Mouse (Mus musculus): ENCODE data around the gene Ptrh1.

The Ptrh1 gene

DNA sequence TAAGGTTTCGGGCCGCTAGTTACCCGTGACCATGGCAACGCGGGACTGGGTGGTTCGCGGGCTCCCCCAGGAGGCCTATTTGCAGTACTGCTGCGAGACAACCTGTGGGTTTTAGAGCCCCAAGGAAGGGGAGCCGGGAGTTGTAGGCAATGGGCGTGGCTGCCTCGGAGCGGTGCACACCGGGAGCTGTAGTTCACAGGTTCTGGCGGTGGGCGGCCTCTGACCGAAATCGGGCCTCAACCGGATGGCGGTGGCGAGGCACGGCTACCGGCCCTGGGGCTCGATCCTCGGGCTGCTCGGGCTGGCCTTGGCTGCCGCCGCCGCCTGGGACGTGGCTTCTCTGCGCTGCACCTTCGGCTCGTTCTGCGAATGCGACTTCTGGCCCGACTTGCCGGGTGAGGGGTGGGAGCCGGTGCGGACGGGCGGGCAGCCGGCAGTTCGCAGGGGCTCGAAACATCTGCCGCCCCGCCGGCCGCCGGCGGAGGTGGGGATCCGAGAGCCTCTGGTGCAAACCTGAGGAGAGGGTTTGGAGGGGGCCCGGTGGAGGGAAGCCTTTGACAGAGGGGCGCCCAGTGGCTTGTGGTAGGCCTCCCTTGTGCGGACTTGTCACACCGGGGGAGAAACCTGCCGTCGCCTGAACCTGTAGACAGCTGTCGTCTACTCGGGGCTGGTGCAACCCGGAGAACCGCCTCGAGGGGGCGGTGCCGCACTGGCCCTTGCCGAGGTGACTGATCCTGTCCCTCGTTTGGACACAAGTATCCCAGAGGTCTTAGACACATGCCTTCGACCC, 18.3 kb upstream of the Ptrh1 start, which contains the start of gene Tor2a:
Gene Tor2a (plus strand): TSS at position 179 of the 790 bp plus-strand sequence.
- peak; percentile 98 to 99 for DNase-seq

DNA sequence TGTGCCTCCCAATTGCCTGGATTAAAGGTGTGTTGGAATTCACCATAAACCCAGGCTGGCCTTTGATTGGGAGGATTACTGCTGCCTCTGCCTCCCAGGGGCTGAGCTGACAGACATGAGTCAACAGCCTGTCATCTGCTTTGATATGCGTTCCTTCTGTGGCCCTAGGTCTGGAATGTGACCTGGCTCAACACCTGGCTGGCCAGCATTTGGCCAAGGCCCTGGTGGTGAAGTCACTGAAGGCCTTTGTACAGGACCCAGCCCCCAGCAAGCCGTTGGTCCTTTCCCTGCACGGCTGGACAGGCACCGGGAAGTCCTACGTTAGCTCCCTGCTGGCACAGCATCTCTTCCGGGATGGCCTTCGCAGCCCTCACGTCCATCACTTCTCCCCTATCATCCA, 17.1 kb upstream of the Ptrh1 start:
- DNase-seq: peak in 1 of 2 experiments; percentile 74

GRCm38 (mm10) chr2:32759001-32759400, 16.6 kb upstream of the Ptrh1 start:
- no peak for DNase-seq

- DNase-seq: no peak
These were observed 14.2 kb upstream of the Ptrh1 start for GRCm38 (mm10) chr2:32761361-32761760.

GRCm38 (mm10) chr2:32761859-32762258, 13.7 kb upstream of the Ptrh1 start:
- no peak for DNase-seq

GRCm38 (mm10) chr2:32763353-32763752, 12.2 kb upstream of the Ptrh1 start:
- no peak for DNase-seq

- DNase-seq: peak; percentile 40 to 63
These were observed 8.3 kb upstream of the Ptrh1 start for GRCm38 (mm10) chr2:32767241-32767640.

DNA sequence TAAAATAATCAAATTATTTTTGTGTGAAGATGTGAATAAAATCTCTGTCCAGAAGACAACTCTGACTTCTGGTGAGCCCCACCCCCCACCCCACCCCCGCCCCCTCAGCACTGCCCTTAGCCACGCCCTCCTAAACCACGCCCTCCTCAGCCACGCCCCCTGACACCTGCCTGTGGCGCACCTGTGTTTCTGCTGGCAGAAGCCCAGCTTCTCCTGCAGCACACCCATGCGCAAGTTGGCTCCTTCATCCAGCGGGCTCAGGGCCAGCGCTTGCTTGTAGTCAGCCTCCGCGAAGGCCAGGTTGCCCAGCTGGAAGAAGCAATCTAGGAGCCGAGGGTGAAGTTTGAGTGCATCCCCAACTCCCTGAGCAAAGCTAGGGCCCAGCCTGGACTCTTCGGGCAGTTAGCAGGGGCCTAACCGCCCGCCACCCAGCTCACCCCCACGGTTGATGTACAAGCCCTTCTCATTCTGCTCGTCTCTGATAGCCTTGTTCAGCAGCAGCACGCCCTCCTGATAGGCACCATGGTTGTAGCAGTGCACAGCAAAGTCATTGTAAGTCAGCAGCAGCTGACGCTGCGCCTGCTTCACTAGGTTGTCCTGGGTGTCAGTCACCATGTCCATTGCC, 6.8 kb upstream of the Ptrh1 start:
- peak; percentile 69 to 81 for DNase-seq

GRCm38 (mm10) chr2:32769327-32770085, 6.1 kb upstream of the Ptrh1 start:
- no peak for DNase-seq

DNA sequence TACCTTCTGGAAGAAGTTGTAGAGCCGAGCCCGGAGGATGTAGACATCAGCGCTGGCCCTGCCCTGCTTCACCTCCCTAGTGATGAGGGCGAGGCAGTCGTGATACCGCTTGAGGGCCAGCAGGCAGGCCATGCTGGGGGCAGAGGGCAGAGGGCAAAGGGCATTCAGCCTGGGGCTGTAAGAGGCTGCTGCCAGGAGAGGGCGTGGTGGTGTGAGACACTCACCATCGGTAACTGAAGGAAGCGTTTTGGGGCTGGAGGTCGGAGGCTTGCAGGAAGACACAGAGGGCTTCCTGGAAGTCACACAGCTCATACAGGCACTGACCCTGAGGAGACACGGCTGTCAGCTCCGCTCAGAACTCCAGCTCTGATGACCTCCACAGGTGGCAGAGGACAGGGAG, 3.7 kb upstream of the Ptrh1 start:
- DNase-seq: peak; percentile 56 to 72

GRCm38 (mm10) chr2:32772626-32773279, 2.8 kb upstream of the Ptrh1 start:
- no peak for DNase-seq

- peak in 1 of 2 experiments; percentile 46 for DNase-seq
These were observed 606 bp downstream of the Ptrh1 start for GRCm38 (mm10) chr2:32776192-32776591.

DNA sequence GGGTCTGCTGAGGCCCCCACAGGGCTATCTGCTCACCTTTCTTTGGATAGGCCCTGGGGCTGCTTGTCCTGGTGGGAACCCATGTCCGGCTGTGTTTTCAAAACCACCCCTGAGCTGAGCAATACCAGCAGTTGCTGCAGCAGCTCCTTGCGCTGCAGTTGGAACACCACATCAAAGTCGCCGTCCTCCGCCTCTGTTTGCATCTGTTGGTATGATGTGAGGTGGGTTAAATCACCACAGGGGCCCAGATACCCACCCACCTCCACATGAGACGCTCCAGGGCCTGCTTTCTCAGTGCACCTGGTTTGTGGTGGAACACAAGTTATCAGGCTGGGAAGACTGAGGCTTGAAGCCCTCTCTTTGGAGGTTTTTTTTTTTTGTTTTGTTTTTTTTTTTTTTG, 2.5 kb downstream of the Ptrh1 start:
- DNase-seq: no peak

DNA sequence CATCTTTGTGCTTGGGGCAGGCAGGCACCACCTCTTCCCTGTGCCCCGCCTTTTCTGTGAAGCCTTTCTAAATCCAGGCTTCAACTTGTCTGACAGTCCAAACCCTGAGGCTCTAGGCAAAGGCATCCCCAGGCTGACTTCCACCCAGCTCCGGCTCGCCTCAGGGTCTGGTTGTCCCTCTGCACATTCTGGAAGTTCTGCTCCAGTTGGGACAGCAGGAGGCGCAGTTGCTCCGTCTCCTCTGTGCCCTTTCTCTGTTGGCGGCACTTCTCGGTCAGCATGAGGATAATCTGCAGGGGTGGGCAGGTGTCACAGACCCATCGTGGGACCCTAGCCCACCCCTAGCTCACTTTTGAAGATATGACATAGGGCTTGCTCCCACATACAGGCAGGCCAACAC, 3.5 kb downstream of the Ptrh1 start:
- peak; percentile 73 to 74 for DNase-seq

DNA sequence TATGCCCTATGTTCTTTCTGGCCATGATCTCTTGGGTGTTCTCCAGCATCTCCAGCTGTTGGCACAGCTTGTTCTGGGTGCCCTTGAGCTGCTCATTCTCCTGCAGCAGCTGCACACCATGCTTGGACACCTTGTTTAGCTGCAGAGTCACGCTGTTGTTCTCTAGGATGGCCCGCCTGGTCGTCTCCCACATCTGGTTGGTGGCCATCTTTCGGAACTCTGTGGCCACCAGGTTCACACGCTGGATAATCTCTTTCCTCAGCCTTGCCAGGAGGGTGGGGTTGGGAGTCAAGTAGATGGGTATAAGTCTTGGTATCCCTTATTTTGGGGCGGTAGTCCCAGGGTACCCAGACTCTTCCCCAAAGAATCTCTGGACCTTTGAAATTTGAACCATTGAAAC, 4.1 kb downstream of the Ptrh1 start:
- DNase-seq: no peak

DNA sequence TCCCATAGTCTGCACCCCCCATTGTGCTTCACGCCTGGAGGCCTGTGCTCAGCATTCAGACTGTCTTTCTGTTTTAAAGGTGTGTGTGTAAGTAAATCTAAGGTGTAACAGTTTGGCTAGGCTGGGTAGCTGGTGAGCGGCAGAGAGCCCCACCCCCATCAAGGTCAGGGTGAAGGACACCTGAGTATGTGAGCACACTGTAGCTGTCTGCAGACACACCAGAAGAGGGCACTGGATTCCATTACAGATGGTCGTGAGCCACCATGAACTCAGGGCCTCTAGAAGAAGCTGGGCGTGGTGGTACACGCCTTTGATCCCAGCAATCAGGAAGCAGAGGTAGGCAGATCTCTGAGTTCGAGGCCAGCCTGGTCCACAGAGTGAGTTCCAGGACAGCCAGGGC, 6.1 kb downstream of the Ptrh1 start:
- DNase-seq: no peak

DNA sequence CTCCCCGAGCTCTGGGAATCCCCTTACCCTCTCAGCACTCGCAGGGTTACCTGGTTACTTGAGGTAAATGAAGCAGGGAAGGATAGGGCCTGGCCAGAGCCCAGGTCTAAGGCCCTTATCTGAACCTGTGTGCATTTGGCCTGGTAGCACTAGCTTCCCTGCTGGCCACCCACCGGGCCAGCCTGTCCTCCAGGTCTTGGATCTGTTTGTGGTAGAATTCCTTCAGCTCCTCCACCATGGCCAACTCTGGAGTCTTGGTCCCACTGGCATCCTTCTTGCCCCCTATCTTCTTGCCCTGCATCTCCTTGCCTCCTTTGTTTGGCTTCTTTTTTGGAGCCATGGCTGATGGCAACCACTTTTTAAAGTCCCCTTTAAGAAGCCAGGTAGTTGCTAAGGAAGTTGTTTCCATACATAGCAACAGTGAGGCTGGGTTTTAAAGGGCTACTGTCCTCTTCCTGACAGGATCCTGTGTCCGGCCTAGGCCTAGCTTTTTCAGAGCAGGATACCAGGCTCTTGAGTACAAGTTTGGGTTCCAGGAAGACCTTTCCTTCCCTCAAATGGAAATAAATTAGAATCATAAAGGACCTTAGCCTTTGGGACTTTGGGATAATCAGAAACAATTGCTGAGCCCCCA, 8.6 kb downstream of the Ptrh1 start, which contains the start of gene Cfap157:
Gene Cfap157 (minus strand): TSS at position 381 of the 634 bp plus-strand sequence.
- DNase-seq: peak; percentile 32 to 53

- peak in 1 of 2 experiments; percentile 55 for DNase-seq
These were observed 11.6 kb downstream of the Ptrh1 start for GRCm38 (mm10) chr2:32787176-32787575.

GRCm38 (mm10) chr2:32788581-32788980, 13.0 kb downstream of the Ptrh1 start:
- DNase-seq: no peak

- DNase-seq: no peak
These were observed 15.7 kb downstream of the Ptrh1 start for GRCm38 (mm10) chr2:32791297-32791696.

GRCm38 (mm10) chr2:32795748-32796418, 20.3 kb downstream of the Ptrh1 start:
- DNase-seq: no peak

All from kidney, postnatal 25 days (tissue).